Mouse (Mus musculus): ENCODE data around the gene Basp1.
"Not testable (repeated sequence)": the region's sequence is repeated elsewhere in the genome, so short reads cannot be mapped to it uniquely, and the experiment has no call there.

Gene Basp1

DNA sequence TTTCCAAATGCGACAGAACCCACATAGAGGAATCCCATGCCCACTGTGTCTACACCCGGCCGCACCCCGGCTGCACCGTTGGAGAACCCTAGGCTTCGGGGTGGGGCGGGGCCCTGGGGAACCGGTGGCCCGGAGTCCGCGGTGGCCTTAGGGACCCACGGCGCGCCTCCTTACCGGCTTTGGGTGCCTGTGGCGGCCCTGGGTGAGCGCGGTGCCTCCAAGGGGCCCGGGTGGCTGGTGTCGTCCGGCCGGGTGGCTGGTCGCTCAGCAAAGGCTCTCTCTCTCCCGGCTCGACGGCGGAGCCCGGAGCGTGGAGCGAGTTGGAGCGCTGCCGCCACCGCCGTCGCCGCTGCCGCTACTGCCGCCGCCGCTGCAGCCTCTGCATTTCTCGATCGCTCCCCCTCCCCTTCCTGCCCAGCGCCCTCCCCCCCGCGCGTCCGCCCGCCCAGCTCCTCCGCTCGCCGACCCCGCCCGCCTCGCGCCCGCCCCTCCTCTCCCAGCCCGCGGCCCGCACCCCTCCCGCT lies at the start of gene Basp1:
Gene Basp1 (minus strand): TSS at position 387 of the 524 bp plus-strand sequence.
- peak; percentile 69 for DNase-seq (ENCODE audit: low spot score)

DNA sequence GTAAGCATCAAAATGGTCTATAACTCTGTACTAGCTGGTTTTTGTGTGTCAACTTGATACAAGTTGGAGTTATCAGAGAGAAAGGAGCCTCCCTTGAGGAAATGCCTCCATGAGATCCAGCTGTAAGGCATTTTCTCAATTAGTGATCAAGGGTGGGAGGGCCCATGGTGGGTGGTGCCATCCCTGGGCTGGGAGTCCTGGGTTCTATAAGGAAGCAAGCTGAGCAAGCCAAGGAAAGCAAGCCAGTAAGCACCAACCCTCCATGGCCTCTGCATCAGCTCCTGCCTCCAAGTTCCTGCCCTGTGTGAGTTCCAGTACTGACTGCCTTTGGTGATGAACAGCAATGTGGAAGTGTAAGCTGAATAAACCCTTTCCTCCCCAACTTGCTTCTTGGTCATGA lies 49.5 kb upstream of the Basp1 start:
- DNase-seq (ENCODE audit: low spot score), result not testable (repeated sequence)

DNA sequence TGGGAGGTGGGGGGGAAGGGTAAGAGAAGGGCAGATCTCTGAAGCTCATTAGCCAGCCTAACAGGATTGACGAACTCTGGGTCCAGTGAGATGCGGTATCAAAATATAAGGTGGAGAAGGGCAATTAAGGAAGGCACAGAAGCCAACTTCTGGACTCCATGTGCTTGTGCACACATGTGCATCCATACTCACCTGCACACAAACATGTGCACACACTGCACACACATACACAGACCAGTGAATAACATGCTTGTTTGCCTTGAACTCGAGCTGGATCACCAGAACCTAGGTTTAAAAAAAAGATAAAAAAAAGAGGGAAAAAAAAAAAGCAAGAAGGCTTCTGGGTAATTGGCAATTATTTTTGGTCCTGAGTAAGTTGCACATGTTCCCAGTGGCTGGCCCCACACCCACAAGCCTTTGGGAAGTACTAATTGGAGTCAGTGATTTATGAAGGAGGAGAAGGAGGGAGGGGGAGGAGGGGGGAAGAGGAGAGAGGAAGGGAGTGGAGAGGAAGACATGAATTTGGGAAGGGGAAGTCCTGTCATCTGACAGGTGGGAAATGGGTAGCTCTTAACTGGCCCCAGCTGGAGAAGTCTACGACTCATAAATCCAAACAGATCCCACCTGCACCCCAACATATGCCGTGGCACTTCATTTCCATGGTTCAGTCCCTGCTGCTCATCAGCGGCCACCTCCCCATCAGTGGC lies 48.6 kb upstream of the Basp1 start:
- DNase-seq (ENCODE audit: low spot score), result no peak

DNA sequence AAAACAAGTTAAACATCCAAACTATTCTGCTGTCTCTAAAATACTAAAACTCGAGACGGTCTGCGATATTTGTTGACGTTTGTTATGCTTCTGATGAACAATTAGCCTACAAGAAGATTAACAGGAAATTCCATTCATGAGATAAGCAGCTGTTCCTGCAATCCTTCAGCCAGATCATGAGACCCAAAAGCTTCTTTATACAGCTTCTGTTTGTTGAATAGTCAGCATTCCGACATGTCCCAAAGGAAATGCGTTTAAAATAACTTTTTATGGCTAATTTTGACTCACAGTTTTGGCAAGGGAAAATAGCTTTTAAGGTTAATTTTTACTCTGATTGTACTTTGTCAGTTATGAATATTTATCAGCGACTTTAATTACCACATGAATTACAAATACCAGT lies 46.3 kb upstream of the Basp1 start:
- DNase-seq (ENCODE audit: low spot score), result no peak

DNA sequence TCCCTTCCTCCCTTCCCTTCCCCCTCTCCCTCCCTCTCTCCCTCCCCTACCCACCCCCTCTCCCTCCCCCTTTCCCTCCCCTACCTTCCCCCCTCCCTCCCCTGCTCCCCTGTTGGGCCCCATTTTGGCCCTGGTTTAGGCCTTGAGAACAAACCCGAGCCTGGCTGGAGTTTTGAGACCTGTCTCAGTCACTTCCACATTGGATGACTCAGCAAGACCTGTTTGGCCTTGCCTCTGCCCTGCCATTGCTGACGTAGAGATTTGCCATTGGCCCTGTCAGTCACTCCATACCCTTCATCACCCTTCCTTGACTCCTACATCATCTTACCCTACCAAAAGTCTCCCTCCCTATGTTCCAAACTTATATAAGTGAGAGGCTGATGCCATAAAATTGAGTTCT lies 43.9 kb upstream of the Basp1 start:
- no peak for DNase-seq (ENCODE audit: low spot score)

DNA sequence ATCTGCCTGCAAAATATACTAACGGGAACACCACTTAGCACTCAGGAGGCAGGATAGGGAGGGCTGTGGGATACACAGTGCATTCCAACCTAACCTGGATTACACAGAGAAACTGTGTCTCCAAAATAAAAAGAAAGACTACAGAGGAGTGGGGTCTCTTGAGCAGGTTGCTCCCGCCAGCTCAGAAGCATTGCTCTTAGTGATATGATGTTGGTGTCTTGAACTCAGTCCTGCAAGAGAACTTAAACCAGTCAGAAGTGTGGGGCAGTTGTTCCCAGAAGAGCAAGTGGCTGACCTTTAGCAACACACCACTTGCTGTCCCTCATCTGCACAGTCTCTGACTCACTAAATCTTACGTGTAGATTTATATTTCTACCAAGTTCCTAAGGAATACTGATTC lies 40.0 kb upstream of the Basp1 start:
- no peak for DNase-seq (ENCODE audit: low spot score)

DNA sequence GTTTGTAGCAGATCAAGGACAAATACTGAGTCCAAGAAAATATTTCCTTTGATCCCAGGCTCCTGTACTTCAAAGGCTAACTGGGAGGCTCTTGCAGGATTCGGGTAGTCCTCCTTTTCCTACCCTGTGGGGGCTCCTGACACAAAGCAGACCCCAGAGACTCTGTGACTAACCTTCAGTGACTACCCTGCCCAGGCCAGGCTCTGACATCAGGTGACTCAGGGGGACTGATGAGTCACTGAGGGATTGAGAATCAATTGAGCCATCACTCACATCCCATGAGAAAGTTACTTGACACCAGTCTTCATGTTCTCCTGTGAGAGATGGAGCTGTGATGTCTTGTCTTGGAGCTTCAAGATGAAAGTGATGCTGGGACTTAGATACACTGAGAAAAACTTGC lies 35.8 kb upstream of the Basp1 start:
- no peak for DNase-seq (ENCODE audit: low spot score)

DNA sequence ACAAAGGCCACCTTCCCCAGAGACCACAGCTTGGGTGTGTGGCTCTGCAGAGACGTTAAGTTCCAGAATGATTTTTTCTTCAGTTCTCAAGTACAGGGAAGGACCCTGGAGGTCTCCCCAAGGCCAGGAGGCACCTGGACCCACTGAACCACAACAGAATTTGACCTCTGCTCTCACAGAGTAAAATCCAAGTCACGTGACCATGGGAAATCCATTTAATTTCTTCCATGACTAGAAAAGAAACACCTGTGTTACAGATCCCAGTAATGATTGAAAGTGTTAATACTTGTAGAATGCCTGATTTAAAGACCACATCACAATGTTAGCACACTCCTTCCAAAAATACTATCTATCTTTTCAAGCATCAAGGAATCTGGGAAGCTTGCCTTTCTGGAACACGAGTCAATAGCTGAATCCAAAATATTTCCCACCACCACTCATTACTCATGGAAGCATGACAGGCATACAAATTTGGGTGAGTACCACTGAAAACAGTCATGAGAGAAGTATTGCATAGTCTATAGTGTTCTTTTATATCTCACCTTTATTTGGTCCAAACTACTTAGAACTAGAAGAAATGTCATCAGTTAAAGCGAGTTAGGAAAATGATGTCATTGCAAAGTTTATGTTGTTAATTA lies 35.3 kb upstream of the Basp1 start:
- no peak for DNase-seq (ENCODE audit: low spot score)

DNA sequence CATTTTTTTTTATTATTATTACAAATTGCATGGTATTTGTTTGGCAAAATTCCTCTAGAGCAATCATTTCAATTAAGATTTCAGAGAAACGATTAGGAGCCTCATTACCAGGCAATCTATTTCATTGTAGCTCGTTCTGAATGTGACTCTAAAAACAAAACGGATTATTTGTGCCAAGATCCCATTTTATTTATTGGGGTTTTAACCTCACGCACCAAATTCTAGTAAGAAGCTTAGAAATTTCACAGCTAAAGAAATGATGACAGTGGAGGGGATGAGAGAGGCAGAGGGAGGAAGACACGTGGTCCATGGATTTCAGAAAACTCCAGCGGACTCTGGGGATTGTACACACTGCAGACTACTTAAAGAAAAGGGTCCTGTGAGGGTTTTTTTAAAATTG lies 33.6 kb upstream of the Basp1 start:
- no peak for DNase-seq (ENCODE audit: low spot score)

DNA sequence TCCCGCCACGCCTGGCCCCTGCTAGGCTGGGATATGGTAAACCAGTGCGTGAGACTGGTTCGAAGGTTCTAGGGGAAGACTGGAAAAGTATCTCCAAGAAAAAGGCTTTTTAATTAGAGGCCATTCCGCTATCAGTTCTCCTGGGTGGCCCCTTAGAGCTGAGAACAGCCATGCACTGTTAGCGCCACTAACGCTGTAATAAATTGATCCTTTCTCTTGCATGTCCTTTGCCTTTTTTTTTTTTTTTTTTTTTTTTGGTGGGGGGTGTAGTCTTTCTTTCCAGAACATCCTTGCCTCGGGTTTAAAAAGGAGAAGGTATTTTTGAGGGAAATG lies 32.6 kb upstream of the Basp1 start:
- DNase-seq (ENCODE audit: low spot score), result no peak

DNA sequence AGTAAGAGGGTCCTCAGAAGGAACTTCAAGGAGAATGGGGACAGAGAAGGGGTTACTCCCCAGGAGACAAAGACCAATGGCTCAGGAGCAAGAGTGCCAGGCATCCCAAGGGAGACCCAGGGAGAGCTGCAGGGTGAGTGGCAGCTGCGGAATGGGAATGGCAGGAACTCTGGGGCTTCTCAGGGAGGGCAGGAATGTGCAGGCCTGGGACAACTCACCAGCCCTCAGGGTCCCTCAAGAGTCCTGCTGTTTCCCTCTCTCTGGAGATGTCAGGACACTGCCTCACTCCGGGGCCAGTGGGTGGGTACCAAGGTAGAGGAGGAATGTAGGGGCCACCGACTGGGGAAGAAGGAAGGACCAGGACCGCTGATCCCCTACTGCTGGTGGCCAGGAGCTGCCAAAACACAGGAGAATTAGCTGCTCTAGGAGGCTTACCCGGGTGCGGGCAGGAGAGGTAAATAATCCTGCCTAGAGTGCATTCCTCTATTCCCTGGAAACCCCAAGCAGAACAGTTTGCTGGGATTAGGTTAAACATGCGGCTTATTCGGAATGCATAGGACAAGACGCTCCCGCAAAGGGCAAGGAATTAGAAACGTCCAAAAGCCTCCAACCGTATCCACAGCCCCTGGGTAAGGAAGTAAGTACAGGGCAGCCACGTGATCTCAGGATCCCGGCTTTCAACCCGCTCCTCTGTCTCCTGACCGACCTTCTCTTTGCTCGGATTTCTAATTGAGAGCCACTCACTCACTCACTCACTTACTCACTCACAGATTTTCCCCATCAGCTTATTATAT lies 32.0 kb upstream of the Basp1 start:
- DNase-seq (ENCODE audit: low spot score), result no peak

DNA sequence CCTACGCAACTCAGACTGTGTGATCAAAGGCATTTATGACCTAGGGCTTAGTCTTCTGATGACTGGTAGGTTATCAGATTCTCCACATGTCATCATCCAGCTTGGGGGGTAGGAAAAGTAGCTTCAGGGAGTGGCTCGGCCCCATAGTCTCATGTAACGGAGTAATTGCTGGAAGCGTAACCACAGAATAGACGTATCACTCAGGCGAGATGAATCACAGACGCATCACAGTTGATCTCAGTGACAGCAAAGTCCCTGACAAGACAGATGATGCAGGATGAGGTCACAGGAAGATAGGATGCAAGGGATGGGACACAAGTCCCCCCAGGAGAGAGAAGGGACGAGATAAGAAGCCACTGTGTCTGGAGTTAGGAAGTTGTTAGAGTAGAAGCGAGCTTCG lies 30.6 kb upstream of the Basp1 start:
- DNase-seq (ENCODE audit: low spot score), result no peak

DNA sequence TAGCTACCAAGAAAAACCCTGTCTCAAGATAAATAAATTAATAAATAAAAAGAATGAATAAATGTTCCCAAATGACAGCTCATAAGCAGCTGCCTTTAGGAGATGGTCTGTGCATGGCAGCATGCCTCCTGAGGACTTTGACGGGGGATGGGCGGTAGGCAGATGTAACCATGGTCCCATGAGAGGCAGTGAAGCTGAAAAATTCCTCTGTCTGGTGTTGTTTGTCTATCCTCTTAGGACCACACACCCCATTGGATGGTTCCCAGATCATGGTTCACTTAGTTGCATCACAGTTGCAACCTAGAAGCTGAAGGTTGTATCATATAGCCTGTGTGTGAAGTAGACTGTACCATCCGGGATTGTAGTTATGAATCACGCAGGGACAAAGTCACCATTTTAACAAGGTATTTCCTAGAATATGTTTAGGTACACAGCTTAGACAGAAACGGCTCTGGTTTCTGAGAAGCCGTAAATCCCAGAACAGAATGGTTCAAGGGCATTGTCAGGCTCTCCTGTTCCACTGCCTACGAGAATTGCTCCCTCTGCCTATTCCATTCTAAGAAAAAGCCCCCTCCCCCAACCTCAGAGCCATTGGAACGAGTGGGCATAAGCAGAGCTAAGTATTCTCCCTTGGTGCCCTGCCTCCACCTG lies 29.7 kb upstream of the Basp1 start:
- DNase-seq (ENCODE audit: low spot score), result no peak

DNA sequence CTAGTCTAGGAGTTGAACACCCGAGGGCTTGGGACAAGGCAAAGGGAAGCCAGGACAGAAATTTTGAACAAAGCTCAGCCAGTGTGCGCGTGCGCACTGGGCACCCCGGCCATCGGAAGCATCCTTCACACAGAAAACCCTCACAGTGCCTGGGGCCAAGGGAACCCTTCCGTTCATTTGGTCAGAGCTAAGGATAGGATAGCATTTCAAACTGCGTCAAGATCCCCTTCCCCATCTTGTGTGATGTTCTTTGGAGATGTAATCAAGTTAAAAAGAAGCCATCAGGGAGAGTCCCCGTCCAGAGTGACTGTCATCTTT lies 28.3 kb upstream of the Basp1 start:
- DNase-seq (ENCODE audit: low spot score), result no peak

DNA sequence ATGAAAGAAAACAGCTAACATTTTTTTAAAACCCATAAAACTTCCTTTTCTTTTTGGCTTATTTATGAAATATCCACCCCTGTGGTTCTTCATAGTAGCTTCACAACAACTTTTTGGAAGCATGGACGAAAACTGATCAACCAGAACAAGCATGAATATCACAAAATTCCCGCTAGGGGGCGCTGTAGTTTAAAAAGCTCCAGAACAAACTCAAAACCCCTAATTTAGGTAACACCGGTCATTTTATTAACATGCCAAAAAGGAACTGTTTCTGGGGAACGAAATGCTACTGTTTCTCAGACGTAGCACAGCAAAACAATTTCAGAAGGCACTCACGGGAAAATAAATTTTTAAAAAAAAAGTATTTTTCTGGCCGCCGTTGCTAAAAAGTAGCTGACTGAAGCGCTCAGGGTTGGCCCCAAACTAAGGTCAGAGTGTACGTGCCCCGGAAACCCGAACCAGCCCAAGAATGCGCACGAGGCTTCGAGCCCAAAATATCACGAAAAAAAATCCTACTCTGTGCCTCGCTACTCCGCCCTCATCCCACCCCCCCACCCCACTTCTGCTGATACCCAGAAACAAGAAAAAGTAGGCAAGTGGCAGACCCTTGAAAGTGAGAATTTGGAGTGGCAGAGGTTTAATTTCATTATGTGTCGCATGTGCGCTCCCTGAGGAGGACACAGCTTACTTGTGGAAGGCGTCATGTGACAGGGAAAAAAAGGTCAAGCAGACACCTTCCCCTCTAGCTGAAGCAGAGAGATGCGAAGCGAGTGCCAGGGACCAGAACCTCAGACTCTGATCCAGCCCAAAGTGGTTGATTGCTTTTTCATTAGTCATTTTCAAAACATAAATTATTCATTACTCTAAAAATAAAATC lies 27.7 kb upstream of the Basp1 start:
- peak; percentile 59 for DNase-seq (ENCODE audit: low spot score)

DNA sequence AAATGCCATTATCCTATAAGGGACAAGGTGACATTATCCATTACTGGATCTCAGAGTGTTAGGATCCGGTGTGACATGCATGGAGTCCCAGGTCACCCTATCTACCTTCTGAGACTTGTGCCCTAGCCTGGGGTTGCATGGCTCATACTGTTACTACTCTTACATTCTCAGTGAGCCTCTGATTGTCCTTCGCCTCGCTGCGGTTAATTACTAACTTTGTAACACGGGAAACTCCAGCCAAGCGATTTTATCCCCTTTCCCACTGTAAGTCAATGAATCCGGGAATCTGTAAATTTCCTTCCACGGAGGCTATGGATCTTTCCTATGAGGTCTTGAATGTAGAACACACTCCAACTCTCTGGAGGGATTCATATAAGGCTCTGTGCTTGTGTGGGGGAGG lies 26.8 kb upstream of the Basp1 start:
- no peak for DNase-seq (ENCODE audit: low spot score)

DNA sequence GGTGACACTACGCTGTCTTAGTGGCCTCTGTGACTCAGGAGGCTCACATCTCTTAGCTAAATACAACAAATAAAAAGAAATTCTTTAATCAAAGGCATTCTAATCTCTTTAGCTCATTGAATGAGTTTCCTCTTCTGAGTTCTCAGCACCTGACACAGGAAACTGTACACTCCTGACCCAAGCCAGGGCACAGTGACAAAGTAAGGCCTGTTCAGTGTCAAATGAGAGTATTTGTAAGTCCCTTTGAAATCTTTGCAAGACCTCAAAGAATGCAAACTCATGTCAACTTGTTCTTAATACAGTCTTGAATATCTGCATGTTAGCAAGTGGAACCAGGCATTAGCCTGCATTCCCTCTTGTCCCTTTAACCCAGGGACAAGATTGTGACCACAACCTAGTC lies 18.8 kb upstream of the Basp1 start:
- DNase-seq (ENCODE audit: low spot score), result no peak

DNA sequence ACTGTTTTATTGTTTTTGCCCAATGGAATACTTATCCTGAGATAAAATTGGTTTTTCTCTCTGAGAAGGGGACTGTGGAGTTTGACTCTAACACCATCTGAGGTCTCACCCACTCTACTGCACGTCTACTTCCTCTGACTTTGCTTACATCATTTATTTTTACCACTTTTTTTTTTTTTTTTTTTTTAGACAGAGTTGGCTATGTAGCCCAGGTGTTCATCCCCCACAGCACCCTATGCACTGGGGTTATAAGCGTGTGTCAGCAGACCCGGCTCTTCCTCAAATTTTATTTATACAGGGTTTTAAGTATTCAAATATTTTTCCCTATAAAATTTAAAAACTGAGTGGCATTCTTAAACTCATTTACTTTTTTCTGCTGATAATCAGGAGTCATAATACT lies 16.6 kb upstream of the Basp1 start:
- no peak for DNase-seq (ENCODE audit: low spot score)

DNA sequence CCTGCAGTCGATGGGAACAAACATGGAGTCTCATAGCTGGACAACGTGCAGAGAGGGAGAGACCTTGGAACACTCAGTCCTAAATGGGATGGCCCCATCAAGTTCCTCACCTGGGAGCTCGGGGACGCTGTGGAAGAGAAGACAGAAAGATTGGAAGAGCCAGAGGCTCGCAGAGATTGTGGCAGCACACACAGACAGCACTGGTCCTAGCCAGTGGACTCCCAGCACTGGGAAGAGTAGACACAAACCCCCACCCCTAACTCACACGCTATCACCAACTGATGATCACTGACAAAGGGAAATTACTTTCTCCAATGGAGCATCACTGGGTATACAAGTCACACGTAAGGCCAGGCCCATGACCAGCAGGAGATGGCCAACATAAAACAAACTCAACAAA lies 15.4 kb upstream of the Basp1 start:
- DNase-seq (ENCODE audit: low spot score), result no peak

DNA sequence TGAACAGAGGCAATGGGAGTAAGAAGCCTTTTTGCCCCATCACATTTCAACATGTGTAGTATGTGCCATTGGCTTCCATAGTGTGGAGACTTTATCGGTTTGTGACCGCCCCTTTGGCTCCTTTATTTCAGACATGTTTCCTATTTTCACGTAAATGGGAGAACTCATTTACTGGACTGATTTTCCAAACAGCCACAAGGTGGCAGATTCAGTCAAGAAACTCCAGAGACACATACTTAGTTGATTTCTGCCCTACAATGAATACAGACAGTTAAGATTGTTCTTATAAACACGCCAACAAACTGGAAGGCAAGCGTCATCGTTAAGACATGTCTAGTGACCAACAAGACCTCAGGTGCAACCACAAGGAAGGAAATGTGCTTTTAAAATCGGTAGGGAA lies 15.0 kb upstream of the Basp1 start:
- DNase-seq (ENCODE audit: low spot score), result peak; percentile 19

DNA sequence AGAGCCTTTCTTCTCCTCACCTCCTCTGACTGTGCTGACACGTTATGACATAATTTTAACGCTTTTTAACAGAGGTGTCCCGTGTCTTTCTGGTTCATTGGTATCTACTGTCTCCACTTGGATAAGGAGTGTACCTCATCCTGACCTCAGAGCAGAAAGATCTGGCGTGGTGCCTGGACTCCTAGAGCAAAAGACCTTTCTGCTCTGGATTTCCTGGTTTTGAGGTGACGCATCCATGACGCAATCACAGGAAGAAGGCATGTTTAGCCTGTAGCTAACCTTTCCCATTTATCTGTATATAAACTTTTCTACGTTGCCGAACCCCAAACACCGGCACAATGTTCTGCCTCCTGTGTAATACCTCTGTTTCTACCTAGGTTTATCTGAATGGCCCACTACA lies 6.7 kb upstream of the Basp1 start:
- DNase-seq (ENCODE audit: low spot score), result peak; percentile 41

DNA sequence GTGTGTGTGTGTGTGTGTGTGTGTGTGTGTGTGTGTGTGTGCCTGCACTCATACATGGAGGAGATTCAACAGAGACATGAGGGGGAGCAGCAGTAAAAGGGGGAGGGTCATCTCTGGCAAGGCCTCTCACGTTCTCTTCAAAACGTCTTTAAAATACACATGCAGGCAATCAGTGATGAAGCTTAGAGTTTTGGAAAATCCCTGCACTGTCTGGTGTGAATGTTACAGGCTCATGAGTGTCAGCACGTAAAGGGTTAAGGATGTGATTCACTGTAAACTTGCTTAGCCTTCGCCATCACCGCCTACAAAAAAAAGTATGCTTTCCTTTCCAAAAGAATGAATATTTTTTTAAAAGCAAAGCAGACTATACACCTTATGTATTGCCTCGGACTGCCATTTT lies 2.8 kb upstream of the Basp1 start:
- DNase-seq (ENCODE audit: low spot score), result no peak

All from urinary bladder, postnatal 14 days (tissue).